Mouse (Mus musculus) limb, embryonic 13.5 days (tissue): Measurements from ENCODE around the gene Insl3. TPM values are rescaled to one million over a fixed set of nuclear protein-coding genes. Genes with fewer than 3 reads are reported as not detected.
A peak's percentile ranks its signal among the peaks of the same experiment; 100 is the strongest.
"Not testable (repeated sequence)": the region's sequence is repeated elsewhere in the genome, so short reads cannot be mapped to it uniquely, and the experiment has no call there.

Experiments used
- ATAC-seq: fragments of 200-750 bp; cut with Nextera tagmentation; 2 replicates; pipeline ENCODE4 v1.8.0; 2017; ENCODE audit warnings: low read depth, moderate number of reproducible peaks, moderate TSS enrichment; ENCODE audit not compliant: low FRiP score
- H3K27ac ChIP-seq: fragments of 300-500 bp; sonication (generic); 2 replicates; pipeline ENCODE4 v1.5.1; 2015; ENCODE audit warnings: inconsistent platforms, mild to moderate bottlenecking, moderate library complexity
- H3K27me3 ChIP-seq: fragments of 300-500 bp; sonication (generic); 2 replicates; pipeline ENCODE4 v1.6.1; 2015; ENCODE audit warnings: mild to moderate bottlenecking, inconsistent platforms
- H3K36me3 ChIP-seq: fragments of 300-500 bp; sonication (generic); 2 replicates; pipeline ENCODE4 v1.6.1; 2015; ENCODE audit warnings: inconsistent platforms, mild to moderate bottlenecking, moderate library complexity
- H3K4me1 ChIP-seq: fragments of 300-500 bp; sonication (generic); 2 replicates; pipeline ENCODE4 v1.6.1; 2015; ENCODE audit warnings: inconsistent platforms
- H3K4me2 ChIP-seq: fragments of 300-500 bp; sonication (generic); replicated peaks from 2 replicates; pipeline ENCODE4 v1.6.1; 2015; ENCODE audit warnings: inconsistent platforms, mild to moderate bottlenecking, moderate library complexity
- H3K4me3 ChIP-seq: fragments of 300-500 bp; sonication (generic); 2 replicates; pipeline ENCODE4 v1.5.1; 2015; ENCODE audit warnings: moderate library complexity, mild to moderate bottlenecking, inconsistent platforms
- H3K9ac ChIP-seq: fragments of 300-500 bp; sonication (generic); 2 replicates; pipeline ENCODE4 v1.6.1; 2015; ENCODE audit warnings: mild to moderate bottlenecking, inconsistent platforms
- H3K9me3 ChIP-seq: fragments of 300-500 bp; sonication (generic); 2 replicates; pipeline ENCODE4 v1.6.1; 2016; ENCODE audit warnings: inconsistent platforms
- WGBS: fragments of 180-500 bp; shearing (Covaris S2); methylation state at CpG from one replicate; pipeline ENCODE4 v1.1.7; 2015; 5-methylcytosine and 5-hydroxymethylcytosine counted together
- polyA plus RNA-seq: library from polyadenylated mRNA; unstranded; fragments of >200 nt; fragmentation: Nextera tagmentation; extraction: Ambion mirVana; gene quantifications from 2 replicates; pipeline ENCODE4 v1.2.1, GENCODE M21; 2015

Gene Insl3
- polyA plus RNA-seq, 1 experiment from 2014 or later = 0.48 TPM

DNA sequence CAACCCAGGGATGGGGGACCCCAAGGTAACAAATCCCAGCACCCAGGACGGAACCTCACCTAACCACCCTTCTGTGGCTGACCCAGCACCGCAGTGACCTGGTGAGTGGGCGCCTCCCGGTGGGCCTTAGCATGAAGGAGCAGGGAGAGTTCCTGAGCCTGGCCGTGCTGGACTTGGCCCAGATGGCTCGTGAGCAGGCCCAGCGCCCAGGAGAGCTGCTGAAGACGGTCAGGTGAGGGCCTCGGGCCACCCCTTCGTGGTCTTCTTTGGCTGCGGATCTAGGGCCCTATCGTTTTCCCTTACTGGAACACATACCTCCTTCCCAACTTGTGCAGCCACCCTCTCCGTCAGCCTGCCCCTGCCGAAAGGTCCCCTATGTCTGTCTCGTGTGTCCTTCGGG is 9.9 kb upstream of the Insl3 start:
- peak overlapping the region; percentile 32 for H3K4me3 ChIP-seq
- 0 out of 2 replicates have a peak overlapping the region, but pooled peaks have one; percentile 39 for H3K9ac ChIP-seq
- ATAC-seq = no peak
- WGBS = 14% methylated on average over 16 of the region's 16 CpGs
- no peaks in the 10 kb centered on the region for H3K9me3 ChIP-seq
- peaks cover 90% of the 10 kb centered on the region for H3K27me3 ChIP-seq
- H3K4me2 ChIP-seq = peak overlapping the region; percentile 58
- H3K36me3 ChIP-seq = no peaks in the 10 kb centered on the region
- no peak overlapping the region for H3K27ac ChIP-seq
- H3K4me1 ChIP-seq = peaks cover 26% of the 10 kb centered on the region

DNA sequence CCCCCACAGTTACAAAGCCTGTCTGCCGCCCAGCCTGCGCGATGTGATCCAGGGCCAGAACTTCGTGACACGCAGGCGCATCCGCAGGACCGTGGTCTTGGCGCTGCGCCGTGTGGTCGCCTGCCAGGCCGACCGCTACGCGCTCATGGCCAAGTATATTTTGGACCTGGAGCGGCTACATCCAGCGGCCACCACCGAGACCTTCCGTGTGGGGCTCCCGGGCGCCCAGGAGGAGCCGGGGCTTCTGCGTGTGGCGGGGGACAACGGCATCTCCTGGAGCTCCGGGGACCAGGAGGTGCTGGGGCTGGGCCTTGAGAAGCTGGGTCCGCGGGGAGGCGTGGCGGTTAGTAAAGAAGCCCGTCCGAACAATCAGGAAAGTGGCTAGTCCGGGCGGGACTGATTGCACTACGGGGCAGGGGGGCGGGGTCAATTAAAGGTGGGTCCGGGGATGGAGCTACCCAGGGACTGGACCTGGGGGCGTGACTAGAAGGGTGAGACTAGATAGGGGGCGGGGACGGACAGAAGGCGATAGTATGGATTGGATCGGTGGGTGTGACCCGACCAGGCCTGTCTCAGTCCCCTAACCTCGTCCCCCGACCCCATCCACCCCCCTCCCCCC is 9.4 kb upstream of the Insl3 start:
- H3K27ac ChIP-seq = no peak overlapping the region
- peaks cover 26% of the 10 kb centered on the region for H3K4me1 ChIP-seq
- H3K9me3 ChIP-seq = no peaks in the 10 kb centered on the region
- no peaks in the 10 kb centered on the region for H3K36me3 ChIP-seq
- WGBS = 5% methylated on average over 44 of the region's 46 CpGs
- H3K27me3 ChIP-seq = peaks cover 96% of the 10 kb centered on the region
- H3K9ac ChIP-seq = 0 out of 2 replicates have a peak overlapping the region, but pooled peaks have one; percentile 39
- H3K4me3 ChIP-seq = peak overlapping the region; percentile 32
- no peak for ATAC-seq
- peak overlapping the region; percentile 58 for H3K4me2 ChIP-seq

DNA sequence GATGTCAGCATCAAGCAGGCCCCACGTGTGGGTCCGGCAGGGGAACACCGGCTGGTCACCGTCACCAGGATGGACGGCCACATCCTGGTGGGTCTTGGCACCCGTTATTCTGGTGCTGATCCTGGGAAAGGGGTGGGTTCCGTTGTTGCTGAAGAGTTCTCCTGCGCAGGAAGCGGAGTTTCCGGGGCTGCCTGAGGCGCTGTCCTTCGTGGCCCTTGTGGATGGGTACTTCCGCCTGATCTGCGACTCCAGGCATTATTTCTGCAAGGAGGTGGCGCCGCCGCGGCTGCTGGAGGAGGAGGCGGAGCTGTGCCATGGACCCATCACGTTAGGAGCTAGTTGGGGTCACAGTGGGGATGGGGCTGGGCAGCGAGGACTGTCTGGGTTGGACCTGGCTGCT is 8.5 kb upstream of the Insl3 start:
- ATAC-seq = no peak
- H3K36me3 ChIP-seq = no peaks in the 10 kb centered on the region
- 0 out of 2 replicates have a peak overlapping the region, but pooled peaks have one; percentile 11 for H3K4me2 ChIP-seq
- 4% methylated on average over 21 of the region's 21 CpGs for WGBS
- no peak overlapping the region for H3K4me3 ChIP-seq
- peaks cover 28% of the 10 kb centered on the region for H3K4me1 ChIP-seq
- H3K27me3 ChIP-seq = peaks cover 99% of the 10 kb centered on the region
- no peak overlapping the region for H3K27ac ChIP-seq
- no peak overlapping the region for H3K9ac ChIP-seq
- H3K9me3 ChIP-seq = no peaks in the 10 kb centered on the region

DNA sequence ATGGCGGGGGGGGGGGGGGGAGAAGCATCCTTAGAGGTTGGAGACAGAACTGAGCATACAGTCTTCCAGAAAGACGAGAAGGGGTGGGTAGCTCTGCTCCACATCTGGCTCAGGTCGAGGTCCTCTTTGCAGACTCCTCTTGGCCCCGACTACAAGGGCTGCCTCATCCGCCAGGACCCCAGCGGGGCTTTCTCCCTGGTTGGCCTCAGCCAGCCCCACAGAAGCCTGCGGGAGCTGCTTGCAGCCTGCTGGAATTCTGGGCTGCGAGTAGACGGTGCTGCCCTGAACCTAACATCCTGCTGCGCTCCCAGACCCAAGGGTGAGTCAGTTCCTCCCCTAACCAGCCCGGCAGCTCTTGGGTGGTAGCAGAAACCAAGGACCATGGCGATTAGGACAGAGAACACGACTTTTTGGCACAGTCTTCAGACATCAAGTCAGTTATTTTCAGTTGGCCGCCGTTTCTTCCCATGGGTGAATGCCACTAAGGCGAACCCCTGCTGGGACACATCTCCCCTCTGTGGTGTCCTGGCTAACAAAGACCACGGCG is 7.6 kb upstream of the Insl3 start:
- Histone ChIP-seq H3K27ac (no peak overlapping the region), H3K4me1 (peaks cover 31% of the 10 kb centered on the region), H3K36me3 (no peaks in the 10 kb centered on the region), H3K9me3 (no peaks in the 10 kb centered on the region), H3K27me3 (peaks cover 99% of the 10 kb centered on the region), H3K4me3 (no peak overlapping the region), H3K9ac (no peak overlapping the region), H3K4me2 (no peak overlapping the region)
- 3% methylated on average over 18 of the region's 18 CpGs for WGBS
- no peak for ATAC-seq

DNA sequence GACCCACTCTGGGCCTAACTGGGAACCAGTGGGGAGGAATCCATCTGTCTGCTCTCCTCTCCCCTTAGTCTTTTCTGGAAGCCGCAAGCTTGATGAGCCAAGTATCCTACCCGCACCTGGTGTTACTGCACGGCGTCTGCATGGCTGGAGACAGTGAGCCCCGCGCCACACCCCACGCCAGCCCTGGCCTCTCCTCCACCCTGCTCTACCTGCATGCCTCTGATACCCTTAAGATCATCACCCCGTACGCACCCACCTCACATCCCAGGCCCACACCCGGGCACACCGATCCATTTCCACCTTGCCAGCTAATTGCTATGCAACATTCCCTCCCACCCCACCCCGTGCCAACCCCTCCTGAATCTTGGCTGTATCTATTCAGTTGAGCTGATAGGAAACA is 6.2 kb upstream of the Insl3 start:
- peaks cover 34% of the 10 kb centered on the region for H3K4me1 ChIP-seq
- 57% methylated on average over 12 of the region's 12 CpGs for WGBS
- H3K9ac ChIP-seq = no peak overlapping the region
- no peak overlapping the region for H3K4me3 ChIP-seq
- no peaks in the 10 kb centered on the region for H3K9me3 ChIP-seq
- H3K27ac ChIP-seq = no peak overlapping the region
- H3K36me3 ChIP-seq = no peaks in the 10 kb centered on the region
- H3K27me3 ChIP-seq = peaks cover 100% of the 10 kb centered on the region
- H3K4me2 ChIP-seq = no peak overlapping the region
- ATAC-seq = no peak

DNA sequence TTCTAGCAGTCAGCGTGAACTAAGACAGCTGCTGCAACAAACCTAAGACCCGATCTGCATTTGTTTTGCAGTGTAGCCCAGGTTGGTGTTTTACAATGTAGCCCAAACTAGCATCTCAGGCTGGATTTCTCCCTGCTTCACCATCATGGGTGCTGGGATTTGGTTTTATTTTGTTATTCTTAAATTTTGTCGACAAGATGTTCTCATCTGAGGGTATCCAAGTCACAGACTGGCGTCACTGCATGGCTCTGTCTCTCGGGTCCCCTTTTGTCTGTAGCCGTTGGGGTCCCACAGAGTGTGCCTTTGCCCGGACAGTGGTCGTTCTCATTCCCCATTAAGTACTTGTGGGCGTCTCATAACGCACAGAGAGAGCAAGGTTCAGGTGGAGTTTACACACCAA is 4.3 kb upstream of the Insl3 start:
- H3K4me3 ChIP-seq = no peak overlapping the region
- 17% methylated on average over 10 of the region's 10 CpGs for whole genome bisulfite sequencing
- H3K27ac ChIP-seq = no peak overlapping the region
- H3K4me2 ChIP-seq = no peak overlapping the region
- H3K9ac ChIP-seq = no peak overlapping the region
- peaks cover 29% of the 10 kb centered on the region for H3K4me1 ChIP-seq
- ATAC-seq = no peak
- H3K9me3 ChIP-seq = no peaks in the 10 kb centered on the region
- H3K27me3 ChIP-seq = peaks cover 100% of the 10 kb centered on the region
- H3K36me3 ChIP-seq = no peaks in the 10 kb centered on the region

DNA sequence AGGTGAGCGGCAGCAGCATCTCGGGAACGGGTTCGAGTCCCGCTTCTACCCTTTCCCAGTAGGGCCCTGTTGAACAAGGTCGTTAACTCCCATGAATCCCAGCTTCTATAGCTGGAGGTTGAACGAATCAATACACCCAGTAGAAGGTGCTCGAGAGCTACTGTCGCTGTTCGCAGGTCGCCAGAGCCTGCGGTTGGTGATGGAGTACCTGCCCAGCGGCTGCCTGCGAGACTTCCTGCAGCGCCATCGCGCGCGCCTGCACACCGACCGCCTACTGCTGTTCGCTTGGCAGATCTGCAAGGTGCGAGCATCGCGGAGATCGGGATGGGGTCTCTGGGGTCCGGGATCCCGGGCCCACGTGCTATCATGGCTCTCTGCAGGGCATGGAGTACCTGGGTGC is 3.4 kb upstream of the Insl3 start:
- Histone ChIP-seq H3K27ac (no peak overlapping the region), H3K9me3 (no peaks in the 10 kb centered on the region), H3K4me1 (peaks cover 23% of the 10 kb centered on the region), H3K36me3 (no peaks in the 10 kb centered on the region), H3K9ac (no peak overlapping the region), H3K4me3 (peak overlapping the region; percentile 35), H3K27me3 (peaks cover 100% of the 10 kb centered on the region), H3K4me2 (peak overlapping the region; percentile 60)
- no peak for ATAC-seq
- WGBS = 2% methylated on average over 29 of the region's 29 CpGs

DNA sequence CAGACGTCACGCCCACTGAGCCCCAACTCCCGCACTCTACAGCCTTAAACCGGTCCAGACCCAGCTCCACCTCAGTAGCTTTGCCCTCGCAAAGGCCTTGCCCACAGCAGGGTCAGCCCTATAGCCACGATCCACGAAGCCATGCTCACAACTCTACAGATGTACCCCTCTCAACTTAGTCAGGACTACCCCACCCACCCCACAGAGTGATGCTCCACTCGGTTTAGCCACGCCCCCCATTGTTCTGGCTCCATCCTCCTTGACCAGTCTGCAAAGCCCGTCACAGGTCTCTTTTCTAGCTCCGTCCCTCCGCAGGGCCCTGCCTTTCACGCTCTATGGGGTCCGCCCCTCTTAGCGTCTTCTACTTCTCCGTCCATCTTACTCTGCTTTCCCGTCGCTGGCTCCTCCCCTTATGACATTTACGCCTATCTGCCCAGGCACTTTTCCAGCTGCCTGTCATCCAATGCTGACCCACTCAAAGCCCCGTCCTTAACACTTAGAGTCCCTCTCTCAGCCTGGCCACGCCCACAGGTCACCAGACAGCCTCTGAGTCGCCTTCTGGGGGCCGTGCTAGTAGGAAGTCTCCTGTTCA is 2.8 kb upstream of the Insl3 start:
- no peaks in the 10 kb centered on the region for H3K36me3 ChIP-seq

DNA sequence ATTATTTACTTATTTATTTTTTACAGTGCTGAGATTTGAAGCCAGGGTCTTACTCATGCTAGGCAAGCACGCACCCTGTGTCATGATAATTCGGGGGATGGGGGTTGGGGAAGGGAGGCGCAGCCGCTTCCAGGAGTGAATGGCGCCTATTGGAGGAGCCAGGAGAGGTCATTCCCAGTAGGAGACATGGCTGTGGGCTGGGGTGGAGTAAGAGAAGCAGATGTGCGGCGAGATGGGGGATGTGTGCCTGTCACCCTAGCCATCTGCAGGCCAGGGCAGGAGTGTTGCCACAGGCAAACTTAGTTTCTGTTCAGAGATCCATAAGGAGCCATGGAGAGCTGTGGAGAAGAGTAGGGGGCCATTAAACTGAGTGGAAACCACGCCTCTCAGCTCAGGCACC is 1.4 kb upstream of the Insl3 start:
- no peak overlapping the region for H3K27ac ChIP-seq
- no peak overlapping the region for H3K9ac ChIP-seq
- no peak overlapping the region; the same call in 1 of the 2 replicates for H3K4me3 ChIP-seq
- H3K27me3 ChIP-seq = peaks cover 100% of the 10 kb centered on the region
- no peaks in the 10 kb centered on the region for H3K36me3 ChIP-seq
- under 1% methylated on average over 8 of the region's 8 CpGs for WGBS
- ATAC-seq = no peak
- H3K4me2 ChIP-seq = no peak overlapping the region
- H3K4me1 ChIP-seq = peaks cover 15% of the 10 kb centered on the region
- no peaks in the 10 kb centered on the region for H3K9me3 ChIP-seq

More for the DNA sequence above, 2.8 kb upstream of the Insl3 start:
- Histone ChIP-seq H3K27me3 (peaks cover 100% of the 10 kb centered on the region), H3K4me3 (peak overlapping the region; percentile 35), H3K9ac (no peak overlapping the region; the same call in 1 of the 2 replicates), H3K4me2 (peak overlapping the region; percentile 60), H3K27ac (no peak overlapping the region), H3K4me1 (peaks cover 18% of the 10 kb centered on the region), H3K9me3 (no peaks in the 10 kb centered on the region)
- peak; percentile 33; the same call in 1 of the 2 replicates for ATAC-seq
- 6% methylated on average over 23 of the region's 23 CpGs for WGBS

DNA sequence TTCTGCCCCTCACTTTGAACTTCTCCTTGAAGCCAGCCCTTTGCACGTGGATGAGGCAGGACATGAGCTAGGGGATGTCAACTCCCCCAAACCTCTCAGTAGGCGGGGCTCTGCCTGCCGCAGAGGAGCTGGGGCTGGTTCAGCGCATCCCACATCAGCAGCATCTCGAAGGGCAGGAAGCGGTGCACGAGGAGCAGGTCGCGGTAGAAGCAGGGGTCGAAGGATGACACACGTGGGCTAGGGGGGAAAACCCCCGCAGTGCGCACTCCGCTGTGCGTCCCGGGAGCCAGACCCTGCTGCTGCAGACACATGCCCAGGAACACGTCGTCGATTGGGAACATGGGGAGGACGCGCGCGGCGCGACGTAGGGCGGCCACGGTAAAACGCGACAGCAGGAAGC is 3.5 kb downstream of the Insl3 start:
- 5% methylated on average over 30 of the region's 30 CpGs for WGBS
- H3K4me3 ChIP-seq = peak overlapping the region; percentile 10
- no peak overlapping the region for H3K27ac ChIP-seq
- no peak overlapping the region for H3K9ac ChIP-seq
- no peaks in the 10 kb centered on the region for H3K9me3 ChIP-seq
- H3K4me2 ChIP-seq = 0 out of 2 replicates have a peak overlapping the region, but pooled peaks have one; percentile 9
- no peak for ATAC-seq
- no peaks in the 10 kb centered on the region for H3K36me3 ChIP-seq
- peaks cover 96% of the 10 kb centered on the region for H3K27me3 ChIP-seq
- H3K4me1 ChIP-seq = peaks cover 11% of the 10 kb centered on the region

DNA sequence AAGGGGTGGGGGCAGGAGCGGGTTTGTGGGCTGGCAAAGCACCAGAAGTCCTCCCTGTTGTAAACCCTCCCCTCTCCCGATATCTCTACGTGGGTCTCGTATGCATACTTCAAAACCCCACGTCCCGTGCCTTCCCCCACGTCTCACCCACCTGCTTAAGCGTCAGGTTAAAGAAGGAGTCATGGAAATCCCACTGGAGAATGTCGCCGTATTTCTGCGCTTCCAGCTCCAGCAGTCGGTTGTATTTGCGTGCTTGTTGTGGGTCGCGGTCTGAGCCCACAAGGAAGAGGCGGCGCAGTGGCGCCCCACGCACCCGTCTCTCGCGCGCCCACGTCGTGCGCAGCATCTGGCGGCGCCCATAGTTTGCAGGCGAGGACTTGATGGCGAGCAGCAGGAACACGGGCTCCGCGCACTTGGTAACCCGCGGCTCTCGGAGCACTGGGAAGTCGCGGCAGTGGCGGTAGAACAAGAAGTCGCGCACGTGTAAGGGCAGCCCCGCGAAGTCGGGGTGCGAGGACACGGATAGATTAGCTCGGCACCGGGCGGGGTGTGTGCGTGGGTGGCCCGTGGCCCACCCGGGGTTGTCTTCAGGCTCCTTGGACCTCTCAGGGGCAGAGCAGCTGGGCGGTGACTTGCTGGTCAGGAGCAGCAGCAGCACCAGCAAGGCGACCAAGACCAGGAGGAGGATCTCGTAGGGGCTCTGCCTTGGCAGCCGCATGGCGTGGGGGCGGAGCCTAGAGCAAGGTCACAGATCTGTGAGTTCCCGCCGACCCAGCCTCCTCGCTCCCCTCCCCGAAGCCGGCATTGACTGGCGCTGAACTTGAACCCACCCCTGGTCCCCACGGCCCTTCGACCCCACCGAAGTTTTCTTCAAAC is 4.4 kb downstream of the Insl3 start:
- Histone ChIP-seq H3K4me3 (peak overlapping the region; percentile 29), H3K9ac (no peak overlapping the region), H3K36me3 (no peaks in the 10 kb centered on the region), H3K27ac (no peak overlapping the region), H3K4me1 (peaks cover 11% of the 10 kb centered on the region), H3K9me3 (no peaks in the 10 kb centered on the region), H3K27me3 (peaks cover 96% of the 10 kb centered on the region), H3K4me2 (peak overlapping the region; percentile 50)
- 11% methylated on average over 68 of the region's 68 CpGs for WGBS
- no peak for ATAC-seq

DNA sequence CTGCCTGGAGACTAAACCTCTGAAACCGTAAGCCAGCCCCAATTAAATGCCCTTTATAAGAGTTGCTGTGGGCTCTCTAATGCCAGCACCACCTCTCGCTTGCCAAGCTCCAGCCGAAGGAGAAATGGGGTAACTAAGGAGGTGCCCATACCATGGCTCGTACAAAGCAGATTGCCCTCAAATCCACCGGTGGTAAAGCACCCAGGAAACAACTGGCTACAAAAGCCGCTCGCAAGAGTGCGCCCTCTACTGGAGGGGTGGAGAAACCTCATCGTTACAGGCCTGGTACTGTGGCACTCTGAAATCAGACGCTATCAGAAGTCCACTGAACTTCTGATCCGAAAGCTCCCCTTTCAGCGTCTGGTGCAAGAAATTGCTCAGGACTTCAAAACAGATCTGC is 6.4 kb downstream of the Insl3 start:
- not testable (repeated sequence) for ATAC-seq, H3K9me3 ChIP-seq, H3K4me3 ChIP-seq, H3K36me3 ChIP-seq, H3K9ac ChIP-seq, H3K4me2 ChIP-seq, H3K27ac ChIP-seq
- Histone ChIP-seq H3K27me3 (peaks cover 96% of the 10 kb centered on the region), H3K4me1 (peaks cover 16% of the 10 kb centered on the region)
- 64% methylated on average over 12 of the region's 12 CpGs for WGBS
